Mouse (Mus musculus) embryonic facial prominence, embryonic 10.5 days (tissue): Measurements from ENCODE around the gene Nrsn2. TPM values are rescaled to one million over a fixed set of nuclear protein-coding genes. Genes with fewer than 3 reads are reported as not detected.
A peak's percentile ranks its signal among the peaks of the same experiment; 100 is the strongest.
"Not testable (repeated sequence)": the region's sequence is repeated elsewhere in the genome, so short reads cannot be mapped to it uniquely, and the experiment has no call there.

Experiments
- DNase-seq: peaks from one replicate; pipeline ENCODE4 v3.0.0-alpha.2; 2017; ENCODE audit warnings: low spot score
- H3K27ac ChIP-seq: fragments of 300-500 bp; sonication (generic); replicated peaks from 2 replicates; pipeline ENCODE4 v1.5.1; 2016; ENCODE audit warnings: mild to moderate bottlenecking
- H3K27me3 ChIP-seq: fragments of 300-500 bp; sonication (generic); replicated peaks from 2 replicates; pipeline ENCODE4 v1.6.1; 2016; ENCODE audit warnings: low read depth, mild to moderate bottlenecking; ENCODE audit not compliant: poor library complexity, severe bottlenecking
- H3K36me3 ChIP-seq: fragments of 300-500 bp; sonication (generic); replicated peaks from 2 replicates; pipeline ENCODE4 v1.6.1; 2016; ENCODE audit warnings: mild to moderate bottlenecking, moderate library complexity
- H3K4me1 ChIP-seq: fragments of 300-500 bp; sonication (generic); 2 replicates; pipeline ENCODE4 v1.6.1; 2016
- H3K4me3 ChIP-seq: fragments of 300-500 bp; sonication (generic); 2 replicates; pipeline ENCODE4 v1.5.1; 2016; ENCODE audit warnings: mild to moderate bottlenecking, moderate library complexity
- H3K9me3 ChIP-seq: fragments of 300-500 bp; sonication (generic); 2 replicates; pipeline ENCODE4 v1.6.1; 2016; ENCODE audit warnings: mild to moderate bottlenecking
- WGBS: fragments of 180-500 bp; shearing (Covaris S2); methylation state at CpG from one replicate; pipeline ENCODE4 v1.1.7; 2016; 5-methylcytosine and 5-hydroxymethylcytosine counted together
- polyA plus RNA-seq: library from polyadenylated mRNA; unstranded; fragments of >200 nt; fragmentation: Nextera tagmentation; extraction: Ambion mirVana; gene quantifications from 2 replicates; pipeline ENCODE4 v1.2.1, GENCODE M21; 2016

Gene Nrsn2
- polyA plus RNA-seq, 1 experiment from 2014 or later, result 2.5 TPM

GRCm38 (mm10) chr2:152372661-152373060 lies 3.8 kb downstream of the Nrsn2 start:
- H3K27me3 ChIP-seq, result peaks cover 50% of the 10 kb centered on the region
- H3K4me3 ChIP-seq, result no peak overlapping the region
- peaks cover 38% of the 10 kb centered on the region for H3K4me1 ChIP-seq
- H3K27ac ChIP-seq, result no peak overlapping the region
- no peak for DNase-seq
- 63% methylated on average over 4 of the region's 4 CpGs for WGBS
- no peaks in the 10 kb centered on the region for H3K9me3 ChIP-seq
- H3K36me3 ChIP-seq, result no peaks in the 10 kb centered on the region

GRCm38 (mm10) chr2:152372104-152372503 lies 4.3 kb downstream of the Nrsn2 start:
- no peaks in the 10 kb centered on the region for H3K36me3 ChIP-seq
- H3K4me1 ChIP-seq, result peaks cover 38% of the 10 kb centered on the region
- H3K27ac ChIP-seq, result no peak overlapping the region
- no peak overlapping the region for H3K4me3 ChIP-seq
- 87% methylated on average over 7 of the region's 7 CpGs for WGBS
- DNase-seq, result no peak
- peaks cover 44% of the 10 kb centered on the region for H3K27me3 ChIP-seq
- H3K9me3 ChIP-seq, result no peaks in the 10 kb centered on the region

GRCm38 (mm10) chr2:152368532-152369140 lies 7.8 kb downstream of the Nrsn2 start:
- peaks cover 10% of the 10 kb centered on the region for H3K27me3 ChIP-seq
- H3K4me1 ChIP-seq, result peaks cover 11% of the 10 kb centered on the region

GRCm38 (mm10) chr2:152367917-152368316 lies 8.5 kb downstream of the Nrsn2 start:
- Histone ChIP-seq H3K4me3 (no peak overlapping the region), H3K36me3 (no peaks in the 10 kb centered on the region), H3K27ac (no peak overlapping the region), H3K4me1 (peaks cover 14% of the 10 kb centered on the region), H3K27me3 (peaks cover 10% of the 10 kb centered on the region), H3K9me3 (no peaks in the 10 kb centered on the region)
- no peak for DNase-seq
- WGBS, result 88% methylated on average over 5 of the region's 5 CpGs

More at GRCm38 (mm10) chr2:152368532-152369140, 7.8 kb downstream of the Nrsn2 start:
- peak; percentile 72 for DNase-seq
- H3K9me3 ChIP-seq, result no peaks in the 10 kb centered on the region
- peak overlapping the region; percentile 11; the same call in 1 of the 2 replicates for H3K4me3 ChIP-seq
- H3K27ac ChIP-seq, result no peak overlapping the region
- H3K36me3 ChIP-seq, result no peaks in the 10 kb centered on the region
- WGBS, result 30% methylated on average over 14 of the region's 14 CpGs

DNA sequence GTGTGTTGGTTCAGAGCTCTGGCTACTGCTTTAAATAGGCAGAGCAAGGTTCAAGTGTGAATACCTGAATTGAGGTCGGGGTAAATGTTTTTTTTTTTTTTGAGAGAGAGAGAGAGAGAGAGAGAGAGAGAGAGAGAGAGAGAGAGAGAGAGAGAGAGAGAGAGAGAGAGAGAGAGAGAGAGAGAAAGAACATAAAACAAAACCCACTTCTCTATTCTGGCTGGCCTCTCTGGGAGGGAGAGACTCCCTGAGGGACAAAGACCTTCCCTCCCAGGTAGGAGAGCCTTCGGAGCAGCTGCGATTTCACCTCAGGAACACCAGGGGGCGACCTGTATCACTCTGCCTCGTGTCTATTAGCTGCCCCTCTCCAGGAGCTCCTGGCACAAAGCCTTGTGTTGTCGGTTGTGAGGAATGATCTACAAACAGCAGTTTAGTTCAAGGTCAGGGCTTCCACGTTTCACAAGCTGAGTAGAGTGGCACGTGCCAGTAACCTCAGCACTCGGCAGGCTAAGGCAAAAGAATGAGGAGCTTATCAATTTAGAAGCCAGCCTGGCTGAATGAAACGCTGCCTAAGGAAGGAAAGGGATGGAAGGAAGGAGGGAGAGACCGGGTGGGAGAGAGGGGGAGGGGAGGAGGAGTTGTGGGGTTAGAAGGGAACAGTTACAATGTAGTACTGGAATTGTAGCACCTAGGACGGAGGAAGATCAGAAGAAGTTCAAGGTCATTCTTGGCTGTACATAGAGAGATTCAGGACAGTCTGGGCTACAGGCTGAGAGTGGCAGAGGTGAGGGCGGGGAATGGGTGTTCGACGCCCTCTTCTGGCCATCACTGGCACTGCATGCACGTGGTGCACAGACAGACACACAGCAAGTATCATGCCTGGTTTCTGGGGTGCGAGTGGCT lies 12.9 kb downstream of the Nrsn2 start:
- Histone ChIP-seq H3K27ac (peak overlapping the region; percentile 84), H3K9me3 (no peaks in the 10 kb centered on the region), H3K4me1 (peaks cover 14% of the 10 kb centered on the region), H3K27me3 (no peaks in the 10 kb centered on the region), H3K4me3 (peak overlapping the region; percentile 44), H3K36me3 (no peaks in the 10 kb centered on the region)
- WGBS, result 13% methylated on average over 17 of the region's 17 CpGs
- peak; percentile 85 for DNase-seq

- DNase-seq, result no peak
- Histone ChIP-seq H3K36me3 (no peaks in the 10 kb centered on the region), H3K27me3 (no peaks in the 10 kb centered on the region), H3K4me3 (no peak overlapping the region), H3K4me1 (peaks cover 14% of the 10 kb centered on the region), H3K9me3 (no peaks in the 10 kb centered on the region), H3K27ac (no peak overlapping the region)
- 90% methylated on average over 8 of the region's 8 CpGs for WGBS
Observed at GRCm38 (mm10) chr2:152361193-152361592, 15.2 kb downstream of the Nrsn2 start.

GRCm38 (mm10) chr2:152360271-152360775 lies 16.1 kb downstream of the Nrsn2 start:
- Histone ChIP-seq H3K4me1 (peaks cover 14% of the 10 kb centered on the region), H3K36me3 (no peaks in the 10 kb centered on the region), H3K9me3 (no peaks in the 10 kb centered on the region), H3K4me3 (no peak overlapping the region), H3K27me3 (no peaks in the 10 kb centered on the region), H3K27ac (no peak overlapping the region)
- WGBS, result 65% methylated on average over 7 of the region's 7 CpGs
- no peak for DNase-seq

- DNase-seq, result no peak
- peaks cover 14% of the 10 kb centered on the region for H3K4me1 ChIP-seq
- no peak overlapping the region for H3K4me3 ChIP-seq
- H3K36me3 ChIP-seq, result no peaks in the 10 kb centered on the region
- no peaks in the 10 kb centered on the region for H3K9me3 ChIP-seq
- 79% methylated on average over 5 of the region's 5 CpGs for WGBS
- H3K27ac ChIP-seq, result no peak overlapping the region
- no peaks in the 10 kb centered on the region for H3K27me3 ChIP-seq
Observed at GRCm38 (mm10) chr2:152359616-152360015, 16.8 kb downstream of the Nrsn2 start.

DNA sequence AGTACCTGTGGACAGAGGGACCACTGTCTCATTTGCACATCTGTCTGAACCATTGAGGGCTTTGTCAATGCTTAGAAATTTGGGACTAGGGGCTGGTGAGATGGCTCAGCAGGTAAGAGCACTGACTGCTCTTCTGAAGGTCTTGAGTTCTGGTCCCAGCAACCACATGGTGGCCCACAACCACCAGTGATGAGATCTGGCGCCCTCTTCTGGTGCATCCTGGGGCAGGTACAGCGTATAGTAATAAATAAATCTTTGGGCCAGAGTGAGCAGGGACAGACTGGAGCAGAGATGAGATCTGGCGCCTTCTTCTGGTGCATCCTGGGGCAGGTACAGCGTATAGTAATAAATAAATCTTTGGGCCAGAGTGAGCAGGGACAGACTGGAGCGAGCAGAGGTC lies 17.5 kb downstream of the Nrsn2 start:
- WGBS, result 72% methylated on average over 5 of the region's 5 CpGs
- H3K36me3 ChIP-seq, result not testable (repeated sequence)

GRCm38 (mm10) chr2:152357254-152357653 lies 19.2 kb downstream of the Nrsn2 start:
- no peaks in the 10 kb centered on the region for H3K36me3 ChIP-seq
- H3K27me3 ChIP-seq, result no peaks in the 10 kb centered on the region
- DNase-seq, result no peak
- peaks cover 7% of the 10 kb centered on the region; the same call in 1 of the 2 replicates for H3K4me1 ChIP-seq
- 90% methylated on average over 3 of the region's 3 CpGs for WGBS
- H3K27ac ChIP-seq, result no peak overlapping the region
- no peaks in the 10 kb centered on the region for H3K9me3 ChIP-seq
- H3K4me3 ChIP-seq, result no peak overlapping the region

More for the DNA sequence above, 17.5 kb downstream of the Nrsn2 start:
- not testable (repeated sequence) for H3K27me3 ChIP-seq, H3K4me3 ChIP-seq, DNase-seq, H3K27ac ChIP-seq, H3K9me3 ChIP-seq
- H3K4me1 ChIP-seq, result peaks cover 14% of the 10 kb centered on the region

- H3K27ac ChIP-seq, result no peak overlapping the region
- WGBS, result 88% methylated on average over 8 of the region's 8 CpGs
Observed at GRCm38 (mm10) chr2:152349842-152350540, 26.4 kb downstream of the Nrsn2 start.

DNA sequence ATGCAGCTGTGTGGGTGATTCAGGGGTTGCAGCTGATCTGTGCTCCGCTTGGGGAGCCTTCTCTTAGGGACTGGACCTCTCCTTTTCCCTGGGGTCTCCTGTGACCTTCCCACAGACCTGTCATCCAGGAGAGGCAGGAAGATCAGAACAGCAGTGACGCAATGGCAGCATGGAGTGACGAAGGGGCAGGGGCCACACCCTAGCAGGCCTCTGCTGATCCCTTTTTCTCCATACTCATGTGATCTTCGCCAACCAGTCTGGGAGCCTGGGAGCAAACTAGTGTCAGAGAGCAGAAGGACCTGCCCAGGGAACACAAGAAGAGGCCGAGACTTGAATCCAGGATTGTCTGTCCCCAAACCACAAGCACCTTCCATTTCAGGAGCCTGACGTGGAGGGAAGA lies 27.2 kb downstream of the Nrsn2 start:
- no peak for DNase-seq

More at GRCm38 (mm10) chr2:152349842-152350540, 26.4 kb downstream of the Nrsn2 start:
- DNase-seq, result no peak
- no peaks in the 10 kb centered on the region for H3K9me3 ChIP-seq
- H3K4me3 ChIP-seq, result no peak overlapping the region
- H3K27me3 ChIP-seq, result peaks cover 8% of the 10 kb centered on the region
- H3K36me3 ChIP-seq, result no peaks in the 10 kb centered on the region
- H3K4me1 ChIP-seq, result peaks cover 5% of the 10 kb centered on the region; the same call in 1 of the 2 replicates

More for the DNA sequence above, 27.2 kb downstream of the Nrsn2 start:
- Histone ChIP-seq H3K36me3 (no peaks in the 10 kb centered on the region), H3K4me3 (no peak overlapping the region), H3K4me1 (peaks cover 8% of the 10 kb centered on the region), H3K27ac (no peak overlapping the region), H3K27me3 (peaks cover 16% of the 10 kb centered on the region), H3K9me3 (no peaks in the 10 kb centered on the region)
- 81% methylated on average over 6 of the region's 6 CpGs for WGBS
